Mouse (Mus musculus) ES-E14 (cell line): ENCODE measurements at regions not wholly inside any gene's neighbourhood (a gene's known extent, or its start where the extent isn't known, plus 50 kb on each side); places are given as distances from the start of the nearest gene placed in this dataset.

ENCODE experiments used
- CHD2 ChIP-seq: IDR thresholded peaks from 2 replicates; pipeline ENCODE4 v1.6.1; 2014; ENCODE audit warnings: mild to moderate bottlenecking, low read depth, low read length, inconsistent platforms
- HCFC1 ChIP-seq: IDR thresholded peaks from 2 replicates; pipeline ENCODE4 v1.6.1; 2012; ENCODE audit warnings: low read length, inconsistent platforms, borderline replicate concordance; ENCODE audit not compliant: insufficient read depth
- MAFK ChIP-seq: IDR thresholded peaks from 2 replicates; pipeline ENCODE4 v1.6.1; 2014; ENCODE audit warnings: mild to moderate bottlenecking, low read depth, low read length, inconsistent platforms; ENCODE audit not compliant: insufficient read depth
- ZC3H11A ChIP-seq: IDR thresholded peaks from 2 replicates; pipeline ENCODE4 v1.6.1; 2012; ENCODE audit warnings: low read depth, mild to moderate bottlenecking, inconsistent platforms, low read length, borderline replicate concordance
- ZNF384 ChIP-seq: IDR thresholded peaks from 2 replicates; pipeline ENCODE4 v1.6.1; 2012; ENCODE audit warnings: low read depth, low read length, inconsistent platforms

DNA sequence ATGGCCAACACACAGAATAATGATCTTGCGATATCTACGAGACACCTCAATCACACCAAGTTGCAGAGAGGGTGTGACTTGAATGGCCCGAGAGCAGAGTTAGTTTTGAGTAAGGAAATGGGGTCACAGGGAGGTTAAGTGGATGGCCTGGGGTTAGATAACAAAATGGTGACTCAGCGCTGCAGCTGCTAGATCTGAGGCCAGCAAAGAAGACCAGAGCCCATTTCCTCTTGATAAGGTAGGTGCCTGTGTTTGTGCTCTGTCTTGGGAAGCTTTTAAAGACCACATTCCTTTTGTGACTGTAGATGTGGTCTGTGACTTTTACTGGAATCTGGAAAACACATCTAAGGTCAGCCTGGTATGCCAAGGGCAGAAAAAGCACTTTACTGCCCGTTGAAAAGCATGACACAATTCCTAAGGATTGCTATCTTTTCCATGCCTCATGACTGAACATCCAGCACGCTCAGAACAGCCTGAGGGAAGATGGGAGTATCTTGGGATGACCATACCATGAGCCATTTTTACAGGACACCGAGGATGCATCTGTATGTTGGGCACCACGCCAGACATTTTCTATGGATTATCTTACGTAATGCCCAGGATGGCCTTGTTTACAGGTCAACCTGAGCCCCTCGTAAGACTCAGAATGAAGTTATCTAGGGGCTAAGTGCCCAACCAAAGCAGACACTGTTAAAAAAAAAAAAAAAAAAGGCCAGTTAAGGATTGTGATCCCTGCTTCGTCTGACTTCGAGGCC lies 148.7 kb upstream of the Prickle1 start:
- TF ChIP-seq ZC3H11A (no peak), HCFC1 (no peak), ZNF384 (no peak), MAFK (0 out of 2 replicates have a peak, but pooled peaks have one; percentile 8), CHD2 (no peak)
